Mouse (Mus musculus): ENCODE data around the gene Fam234b. TPM values are rescaled to one million over a fixed set of nuclear protein-coding genes. Genes with fewer than 3 reads are reported as not detected.
A peak's percentile ranks its signal among the peaks of the same experiment; 100 is the strongest.

Gene Fam234b
- total RNA-seq, 2 experiments from 2014 or later = 2.1 to 2.8 TPM

- ATAC-seq (ENCODE audit: poor library complexity, severe bottlenecking) = no peak
These were observed 66.4 kb downstream of the Fam234b start for GRCm38 (mm10) chr6:135264136-135264535.

- ATAC-seq (ENCODE audit: poor library complexity, severe bottlenecking) = no peak
These were observed 68.3 kb downstream of the Fam234b start for GRCm38 (mm10) chr6:135266056-135266455.

- peak; percentile 51 for ATAC-seq (ENCODE audit: poor library complexity, severe bottlenecking)
These were observed 69.4 kb downstream of the Fam234b start for GRCm38 (mm10) chr6:135267221-135267620.

- no peak for ATAC-seq (ENCODE audit: poor library complexity, severe bottlenecking)
These were observed 70.6 kb downstream of the Fam234b start for GRCm38 (mm10) chr6:135268392-135268791.

GRCm38 (mm10) chr6:135269626-135270025, 71.8 kb downstream of the Fam234b start:
- ATAC-seq (ENCODE audit: poor library complexity, severe bottlenecking) = no peak

GRCm38 (mm10) chr6:135271761-135272160, 74.0 kb downstream of the Fam234b start:
- no peak for ATAC-seq (ENCODE audit: poor library complexity, severe bottlenecking)

GRCm38 (mm10) chr6:135273066-135273465, 75.3 kb downstream of the Fam234b start:
- no peak for ATAC-seq (ENCODE audit: poor library complexity, severe bottlenecking)

GRCm38 (mm10) chr6:135275231-135275630, 77.5 kb downstream of the Fam234b start:
- no peak for ATAC-seq (ENCODE audit: poor library complexity, severe bottlenecking)

GRCm38 (mm10) chr6:135276474-135277295, 78.9 kb downstream of the Fam234b start:
- no peak for ATAC-seq (ENCODE audit: poor library complexity, severe bottlenecking)

GRCm38 (mm10) chr6:135278302-135278701, 80.5 kb downstream of the Fam234b start:
- ATAC-seq (ENCODE audit: poor library complexity, severe bottlenecking) = no peak

- ATAC-seq (ENCODE audit: poor library complexity, severe bottlenecking) = no peak
These were observed 81.5 kb downstream of the Fam234b start for GRCm38 (mm10) chr6:135279286-135279685.

- no peak for ATAC-seq (ENCODE audit: poor library complexity, severe bottlenecking)
These were observed 82.1 kb downstream of the Fam234b start for GRCm38 (mm10) chr6:135279856-135280255.

- no peak for ATAC-seq (ENCODE audit: poor library complexity, severe bottlenecking)
These were observed 94.6 kb downstream of the Fam234b start for GRCm38 (mm10) chr6:135292391-135292790.

GRCm38 (mm10) chr6:135294150-135294549, 96.4 kb downstream of the Fam234b start:
- no peak for ATAC-seq (ENCODE audit: poor library complexity, severe bottlenecking)

Other genes with a start within 250 kb of the Fam234b start
- gene Apold1, start 216.3 kb upstream of the Fam234b start, total RNA-seq (2015) = 0.21 and 0.89 TPM in 2 replicates
- 0.40 and 0.49 TPM in 2 replicates for gene Apold1, start 216.3 kb upstream of the Fam234b start, total RNA-seq (2017)
- 43.4 and 50.3 TPM in 2 replicates for gene Ddx47, start 186.4 kb upstream of the Fam234b start, total RNA-seq (2015)
- gene Ddx47, start 186.4 kb upstream of the Fam234b start, total RNA-seq (2017) = 62.6 and 74.5 TPM in 2 replicates
- gene Gprc5a, start 132.3 kb upstream of the Fam234b start, total RNA-seq (2015) = 0.16 and 0.56 TPM in 2 replicates
- 0.22 TPM in 1 of 2 replicates, not detected in the other for gene Gprc5a, start 132.3 kb upstream of the Fam234b start, total RNA-seq (2017)
- gene Gprc5d, start 79.7 kb upstream of the Fam234b start, total RNA-seq (2015) = not detected in 2 replicates
- not detected in 2 replicates for gene Gprc5d, start 79.7 kb upstream of the Fam234b start, total RNA-seq (2017)
- gene Hebp1, start within 50 bp of the Fam234b start, total RNA-seq (2015) = 2.5 and 8.5 TPM in 2 replicates
- gene Hebp1, start within 50 bp of the Fam234b start, total RNA-seq (2017) = 10.8 and 15.8 TPM in 2 replicates
- gene Gsg1, start 56.4 kb downstream of the Fam234b start, total RNA-seq (2015) = not detected in 2 replicates
- gene Gsg1, start 56.4 kb downstream of the Fam234b start, total RNA-seq (2017) = 0.44 TPM in 1 of 2 replicates, not detected in the other
- not detected in 2 replicates for gene Pbp2, start 112.4 kb downstream of the Fam234b start, total RNA-seq (2015)
- gene Pbp2, start 112.4 kb downstream of the Fam234b start, total RNA-seq (2017) = not detected in 2 replicates
- gene Emp1, start 164.6 kb downstream of the Fam234b start, total RNA-seq (2015) = 0.80 and 0.83 TPM in 2 replicates
- gene Emp1, start 164.6 kb downstream of the Fam234b start, total RNA-seq (2017) = 2.2 and 3.0 TPM in 2 replicates